Mouse (Mus musculus) liver, adult 2 months (tissue): Measurements from ENCODE around the gene Gm11938. TPM values are rescaled to one million over a fixed set of nuclear protein-coding genes. Genes with fewer than 3 reads are reported as not detected.

ENCODE experiments used
- DNase-seq: peaks from one replicate; pipeline ENCODE4 v3.0.0-alpha.2; 2011; ENCODE audit warnings: low read depth, low spot score; ENCODE audit errors: extremely low read depth
- H3K27ac ChIP-seq: fragments of 200-500 bp; replicated peaks from 2 replicates; pipeline ENCODE4 v1.5.1; 2012; ENCODE audit warnings: low read depth, mild to moderate bottlenecking, control low read depth, inconsistent platforms, low read length; ENCODE audit not compliant: insufficient read depth
- H3K27me3 ChIP-seq: fragments of 200-500 bp; 2 replicates; pipeline ENCODE4 v1.6.1; 2012; ENCODE audit warnings: mild to moderate bottlenecking, moderate library complexity, low read length, inconsistent platforms; ENCODE audit not compliant: control insufficient read depth, insufficient read depth
- H3K36me3 ChIP-seq: fragments of 200-500 bp; 2 replicates; pipeline ENCODE4 v1.6.1; 2012; ENCODE audit warnings: low read length, inconsistent platforms; ENCODE audit not compliant: control insufficient read depth, insufficient read depth
- H3K4me1 ChIP-seq: fragments of 200-500 bp; 2 replicates; pipeline ENCODE4 v1.6.1; 2011; ENCODE audit warnings: low read length; ENCODE audit not compliant: control insufficient read depth, insufficient read depth
- H3K4me3 ChIP-seq: fragments of 200-500 bp; 2 replicates; pipeline ENCODE4 v1.5.1; 2011; ENCODE audit warnings: low read depth, mild to moderate bottlenecking, control low read depth, low read length, moderate library complexity; ENCODE audit not compliant: insufficient read depth
- H3K79me2 ChIP-seq: fragments of 200-500 bp; 2 replicates; pipeline ENCODE4 v1.6.1; 2012; ENCODE audit warnings: inconsistent platforms, mild to moderate bottlenecking, low read length, moderate library complexity; ENCODE audit not compliant: control insufficient read depth, insufficient read depth
- H3K9ac ChIP-seq: fragments of 200-500 bp; 2 replicates; pipeline ENCODE4 v1.6.1; 2012; ENCODE audit warnings: low read depth, mild to moderate bottlenecking, control low read depth, inconsistent platforms, low read length
- CTCF ChIP-seq: fragments of 200-500 bp; IDR thresholded peaks from 2 replicates; pipeline ENCODE4 v1.5.1; 2011; ENCODE audit warnings: low read depth, low read length, control low read depth
- POLR2A ChIP-seq: fragments of 200-500 bp; IDR thresholded peaks from 2 replicates; pipeline ENCODE4 v1.6.1; 2011; ENCODE audit warnings: low read length, control low read depth; ENCODE audit not compliant: insufficient read depth; ENCODE audit errors: extremely low read depth
- WGBS: fragments of 180-500 bp; shearing (Covaris S2); methylation state at CpG from one replicate; pipeline ENCODE4 v1.1.7; 2018; 5-methylcytosine and 5-hydroxymethylcytosine counted together
- polyA plus RNA-seq: library from polyadenylated mRNA; depleted of rRNA; stranded (reverse); fragments of >200 nt; gene quantifications from 2 replicates; pipeline ENCODE4 v1.2.3, GENCODE M21; 2012; rRNA removed
- total RNA-seq: library from RNA; depleted of rRNA; stranded (reverse); fragments of >200 nt; gene quantifications from 2 replicates; pipeline ENCODE4 v1.2.3, GENCODE M21; 2014; rRNA removed

Gene Gm11938
- total and polyA plus RNA-seq, 2 experiments, result not detected

DNA sequence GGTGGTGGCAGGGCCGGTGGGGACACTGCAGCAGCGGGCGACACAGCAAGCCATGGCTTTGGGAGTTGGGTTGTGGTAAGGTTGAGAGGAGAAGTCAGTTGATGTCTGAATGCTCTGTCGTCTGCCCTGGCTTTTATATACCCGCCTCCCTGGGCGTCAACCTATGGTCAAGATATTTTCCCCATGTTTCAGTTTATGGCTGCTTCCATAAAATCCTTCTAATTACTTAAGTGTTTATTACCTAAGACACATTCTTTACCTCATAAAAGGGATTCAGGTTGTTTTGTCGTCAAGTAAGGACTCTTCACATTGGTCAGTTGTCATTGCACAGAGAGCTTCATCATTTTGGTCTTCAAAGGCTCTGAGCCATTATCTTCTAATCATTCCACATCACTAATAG, 36.6 kb downstream of the Gm11938 start, which contains the start of gene Krtap3-1:
Krtap3-1 (minus strand) TSS at position 101 of the 400 bp plus-strand sequence.
- H3K4me1 ChIP-seq, result no peaks in the 10 kb centered on the region
- no peaks in the 10 kb centered on the region for H3K79me2 ChIP-seq
- DNase-seq, result no peak
- H3K4me3 ChIP-seq, result no peak within 1 kb of the TSS
- 97% methylated on average over 7 of the region's 7 CpGs for WGBS
- H3K36me3 ChIP-seq, result no peaks in the 10 kb centered on the region
- no peak within 1 kb of the TSS for H3K9ac ChIP-seq
- H3K27me3 ChIP-seq, result peaks cover 4% of the 10 kb centered on the region; the same call in 1 of the 2 replicates
- H3K27ac ChIP-seq, result no peak within 1 kb of the TSS
- TF ChIP-seq CTCF (no peak), POLR2A (no peak)

DNA sequence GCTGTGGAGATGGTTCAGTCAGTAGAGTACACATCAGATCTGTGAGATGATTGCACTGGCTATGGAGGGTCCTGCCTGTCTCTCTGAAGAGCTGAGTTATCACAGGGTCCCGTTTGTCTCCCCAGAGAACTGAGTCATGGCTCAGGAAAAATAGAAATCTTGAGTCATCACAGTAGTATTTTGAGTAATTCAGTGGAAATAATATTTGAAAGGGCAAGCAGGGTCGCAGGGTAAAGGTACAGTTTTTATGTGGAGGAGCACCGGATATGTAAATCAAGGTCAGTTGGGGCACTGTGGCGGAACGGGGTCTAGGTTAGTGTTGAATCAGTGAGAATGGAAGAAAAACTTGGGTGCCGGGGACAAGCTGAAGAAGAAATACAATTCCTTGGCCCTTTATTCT, 40.5 kb downstream of the Gm11938 start:
- Histone ChIP-seq H3K4me3 (no peak overlapping the region), H3K27ac (no peak overlapping the region), H3K4me1 (no peaks in the 10 kb centered on the region), H3K79me2 (no peaks in the 10 kb centered on the region), H3K27me3 (peaks cover 6% of the 10 kb centered on the region; the same call in 1 of the 2 replicates), H3K36me3 (no peaks in the 10 kb centered on the region), H3K9ac (no peak overlapping the region)
- TF ChIP-seq POLR2A (no peak), CTCF (no peak)
- DNase-seq, result no peak
- WGBS, result 80% methylated on average over 6 of the region's 6 CpGs

DNA sequence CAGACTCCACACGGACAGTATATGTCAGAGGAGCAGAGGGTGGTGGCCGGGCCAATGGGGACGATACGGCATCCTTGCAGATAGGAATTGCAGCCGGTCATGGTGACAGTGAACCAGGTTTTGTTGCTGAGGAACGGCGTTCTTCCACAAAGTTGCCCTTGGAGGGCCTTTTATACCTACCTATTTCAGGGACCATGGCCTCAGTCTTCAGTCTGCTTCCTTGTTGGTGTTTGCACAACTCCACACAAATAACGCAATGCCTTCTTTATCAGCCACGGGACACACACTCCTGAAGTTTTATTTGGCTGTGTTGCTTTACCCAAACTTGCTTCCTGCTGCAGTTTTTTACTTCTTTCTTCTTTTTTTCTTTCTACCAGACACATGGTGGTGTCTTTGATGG, 43.7 kb downstream of the Gm11938 start, which contains the start of gene Gm11939:
Gm11939 (minus strand) TSS at position 101 of the 400 bp plus-strand sequence.
- no peaks in the 10 kb centered on the region for H3K79me2 ChIP-seq
- WGBS, result 83% methylated on average over 9 of the region's 9 CpGs
- H3K36me3 ChIP-seq, result no peaks in the 10 kb centered on the region
- H3K9ac ChIP-seq, result no peak within 1 kb of the TSS
- no peaks in the 10 kb centered on the region for H3K4me1 ChIP-seq
- no peak for DNase-seq
- no peak within 1 kb of the TSS for H3K4me3 ChIP-seq
- H3K27me3 ChIP-seq, result peaks cover 2% of the 10 kb centered on the region; the same call in 1 of the 2 replicates
- H3K27ac ChIP-seq, result no peak within 1 kb of the TSS
- TF ChIP-seq POLR2A, result no peak
- no peak for TF ChIP-seq CTCF

DNA sequence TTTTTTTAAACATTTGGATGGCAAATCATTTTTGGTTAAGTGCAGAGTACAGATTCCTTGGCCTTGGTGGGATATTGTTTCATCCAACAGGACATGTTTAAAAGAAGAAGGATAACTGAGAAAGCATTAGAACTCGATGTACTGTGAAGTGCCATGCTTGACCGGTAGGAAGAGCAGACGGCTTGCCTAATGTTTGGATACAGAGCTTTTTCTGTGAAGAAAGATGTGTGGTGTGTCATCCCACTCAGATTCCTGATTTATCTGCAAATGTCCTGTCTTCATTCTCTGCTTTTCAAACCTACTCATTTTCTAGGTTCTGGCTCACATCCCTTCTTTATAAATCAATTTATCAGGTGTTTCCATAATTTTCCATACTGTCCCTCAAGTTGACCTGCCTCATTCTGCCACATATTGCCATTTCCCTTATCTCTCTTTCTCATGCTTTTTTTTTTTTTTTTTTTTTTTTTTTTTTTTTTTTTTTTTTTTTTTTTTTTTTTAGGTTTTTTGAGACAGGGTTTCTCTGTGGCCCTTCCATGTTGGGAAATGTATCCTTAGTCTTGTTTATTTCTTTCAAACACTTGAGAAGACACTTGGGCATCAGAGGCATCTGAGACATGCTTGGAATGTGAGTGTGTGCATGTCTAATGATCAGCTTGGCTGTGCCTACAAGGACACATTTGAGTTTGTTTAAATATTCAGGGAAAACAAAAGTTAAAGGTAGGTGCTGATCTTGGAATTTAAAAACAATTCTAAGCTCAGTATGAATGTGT, 44.9 kb downstream of the Gm11938 start:
- no peak overlapping the region for H3K27ac ChIP-seq
- H3K36me3 ChIP-seq, result no peaks in the 10 kb centered on the region
- H3K4me3 ChIP-seq, result no peak overlapping the region
- DNase-seq, result no peak
- H3K27me3 ChIP-seq, result peaks cover 2% of the 10 kb centered on the region; the same call in 1 of the 2 replicates
- 77% methylated on average over 3 of the region's 3 CpGs for WGBS
- no peak overlapping the region for H3K9ac ChIP-seq
- no peaks in the 10 kb centered on the region for H3K79me2 ChIP-seq
- H3K4me1 ChIP-seq, result no peaks in the 10 kb centered on the region
- TF ChIP-seq POLR2A (no peak), CTCF (no peak)

- 84% methylated on average over 2 of the region's 2 CpGs for WGBS
- peaks cover 2% of the 10 kb centered on the region; the same call in 1 of the 2 replicates for H3K27me3 ChIP-seq
- DNase-seq, result no peak
- no peak within 1 kb of the TSS for H3K27ac ChIP-seq
- no peak within 1 kb of the TSS for H3K4me3 ChIP-seq
- no peak within 1 kb of the TSS for H3K9ac ChIP-seq
- TF ChIP-seq POLR2A (no peak), CTCF (no peak)
- no peaks in the 10 kb centered on the region for H3K4me1 ChIP-seq
- H3K36me3 ChIP-seq, result no peaks in the 10 kb centered on the region
- H3K79me2 ChIP-seq, result no peaks in the 10 kb centered on the region
Observed at GRCm38 (mm10) chr11:99556753-99557152, 46.4 kb downstream of the Gm11938 start, which contains the start of gene Krtap3-2. Gene Krtap3-2, minus strand, starts transcription at chr11:99556853.

DNA sequence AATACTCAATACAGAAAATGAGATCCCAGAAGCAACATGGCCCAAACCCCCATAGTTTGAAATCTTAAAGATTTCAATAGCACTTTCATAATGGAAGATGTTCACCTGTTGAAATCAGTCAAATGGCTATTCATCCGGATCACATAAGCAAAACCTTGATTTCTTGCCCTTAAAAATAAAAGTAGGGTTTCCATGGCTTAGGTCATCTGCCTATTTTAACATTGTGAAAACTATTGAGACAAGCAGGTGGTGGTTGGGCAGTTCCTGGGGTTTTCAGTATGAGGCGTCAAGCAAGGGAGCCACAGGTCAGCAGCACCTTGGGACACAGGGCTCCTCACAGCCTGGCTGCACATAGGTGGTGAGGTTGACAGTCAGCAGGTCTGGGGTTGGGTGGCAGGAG, 46.9 kb downstream of the Gm11938 start:
- no peak for DNase-seq
- WGBS, result 89% methylated on average over 2 of the region's 2 CpGs
- no peak overlapping the region for H3K9ac ChIP-seq

More for the DNA sequence above, 46.9 kb downstream of the Gm11938 start:
- no peaks in the 10 kb centered on the region for H3K4me1 ChIP-seq
- no peaks in the 10 kb centered on the region for H3K79me2 ChIP-seq
- no peaks in the 10 kb centered on the region for H3K27me3 ChIP-seq
- no peak for TF ChIP-seq POLR2A
- TF ChIP-seq CTCF, result no peak
- no peak overlapping the region for H3K4me3 ChIP-seq
- H3K36me3 ChIP-seq, result no peaks in the 10 kb centered on the region
- H3K27ac ChIP-seq, result no peak overlapping the region

Other genes starting within 250 kb of the Gm11938 start
Only the 30 nearest of the 36 such genes appear.
- not detected in 2 replicates for gene Krt12, start 181.0 kb downstream of the Gm11938 start, total RNA-seq
- gene Krt12, start 181.0 kb downstream of the Gm11938 start, polyA plus RNA-seq, result not detected in 2 replicates
- gene Krt20, start 165.2 kb downstream of the Gm11938 start, total RNA-seq, result 0.09 TPM in 1 of 2 replicates, not detected in the other
- 0.04 and 0.15 TPM in 2 replicates for gene Krt20, start 165.2 kb downstream of the Gm11938 start, polyA plus RNA-seq
- 4.0 and 6.4 TPM in 2 replicates for gene Krt23, start 110.2 kb downstream of the Gm11938 start, total RNA-seq
- 1.4 and 1.7 TPM in 2 replicates for gene Krt23, start 110.2 kb downstream of the Gm11938 start, polyA plus RNA-seq
- gene Krt39, start 82.0 kb downstream of the Gm11938 start, total RNA-seq, result not detected in 2 replicates
- not detected in 2 replicates for gene Krt39, start 82.0 kb downstream of the Gm11938 start, polyA plus RNA-seq
- gene Krt40, start 60.1 kb downstream of the Gm11938 start, total RNA-seq, result not detected in 2 replicates
- not detected in 2 replicates for gene Krt40, start 60.1 kb downstream of the Gm11938 start, polyA plus RNA-seq
- gene Krtap3-3, start 52.4 kb downstream of the Gm11938 start, total RNA-seq, result not detected in 2 replicates
- not detected in 2 replicates for gene Krtap3-3, start 52.4 kb downstream of the Gm11938 start, polyA plus RNA-seq
- not detected in 2 replicates for gene Krtap3-2, start 46.5 kb downstream of the Gm11938 start, total RNA-seq
- not detected in 2 replicates for gene Krtap3-2, start 46.5 kb downstream of the Gm11938 start, polyA plus RNA-seq
- gene Gm11939, start 43.8 kb downstream of the Gm11938 start, total RNA-seq, result not detected in 2 replicates
- not detected in 2 replicates for gene Gm11939, start 43.8 kb downstream of the Gm11938 start, polyA plus RNA-seq
- gene Krtap3-1, start 36.7 kb downstream of the Gm11938 start, total RNA-seq, result not detected in 2 replicates
- not detected in 2 replicates for gene Krtap3-1, start 36.7 kb downstream of the Gm11938 start, polyA plus RNA-seq
- gene Krtap1-5, start 22.3 kb downstream of the Gm11938 start, total RNA-seq, result not detected in 2 replicates
- gene Krtap1-5, start 22.3 kb downstream of the Gm11938 start, polyA plus RNA-seq, result not detected in 2 replicates
- gene Krtap1-4, start 19.7 kb downstream of the Gm11938 start, total RNA-seq, result not detected in 2 replicates
- gene Krtap1-4, start 19.7 kb downstream of the Gm11938 start, polyA plus RNA-seq, result not detected in 2 replicates
- gene Krtap1-3, start 12.0 kb downstream of the Gm11938 start, total RNA-seq, result not detected in 2 replicates
- not detected in 2 replicates for gene Krtap1-3, start 12.0 kb downstream of the Gm11938 start, polyA plus RNA-seq
- not detected in 2 replicates for gene Krtap9-3, start 5.2 kb downstream of the Gm11938 start, total RNA-seq
- gene Krtap9-3, start 5.2 kb downstream of the Gm11938 start, polyA plus RNA-seq, result not detected in 2 replicates
- not detected in 2 replicates for gene Gm11937, start 6.9 kb upstream of the Gm11938 start, total RNA-seq
- gene Gm11937, start 6.9 kb upstream of the Gm11938 start, polyA plus RNA-seq, result not detected in 2 replicates
- gene Krtap2-4, start 11.5 kb upstream of the Gm11938 start, total RNA-seq, result not detected in 2 replicates
- gene Krtap2-4, start 11.5 kb upstream of the Gm11938 start, polyA plus RNA-seq, result not detected in 2 replicates
- gene Gm11562, start 17.1 kb upstream of the Gm11938 start, total RNA-seq, result not detected in 2 replicates
- gene Gm11562, start 17.1 kb upstream of the Gm11938 start, polyA plus RNA-seq, result not detected in 2 replicates
- gene Krtap4-1, start 24.9 kb upstream of the Gm11938 start, total RNA-seq, result not detected in 2 replicates
- gene Krtap4-1, start 24.9 kb upstream of the Gm11938 start, polyA plus RNA-seq, result not detected in 2 replicates
- not detected in 2 replicates for gene Krtap4-2, start 31.8 kb upstream of the Gm11938 start, total RNA-seq
- gene Krtap4-2, start 31.8 kb upstream of the Gm11938 start, polyA plus RNA-seq, result not detected in 2 replicates
- not detected in 2 replicates for gene Krtap4-7, start 40.8 kb upstream of the Gm11938 start, total RNA-seq
- gene Krtap4-7, start 40.8 kb upstream of the Gm11938 start, polyA plus RNA-seq, result not detected in 2 replicates
- gene Gm11555, start 46.9 kb upstream of the Gm11938 start, total RNA-seq, result not detected in 2 replicates
- gene Gm11555, start 46.9 kb upstream of the Gm11938 start, polyA plus RNA-seq, result not detected in 2 replicates
- not detected in 2 replicates for gene Gm11563, start 55.7 kb upstream of the Gm11938 start, total RNA-seq
- not detected in 2 replicates for gene Gm11563, start 55.7 kb upstream of the Gm11938 start, polyA plus RNA-seq
- gene Krtap4-6, start 62.7 kb upstream of the Gm11938 start, total RNA-seq, result not detected in 2 replicates
- not detected in 2 replicates for gene Krtap4-6, start 62.7 kb upstream of the Gm11938 start, polyA plus RNA-seq
- gene Gm14190, start 87.4 kb upstream of the Gm11938 start, total RNA-seq, result not detected in 2 replicates
- not detected in 2 replicates for gene Gm14190, start 87.4 kb upstream of the Gm11938 start, polyA plus RNA-seq
- not detected in 2 replicates for gene Gm14180, start 131.0 kb upstream of the Gm11938 start, total RNA-seq
- not detected in 2 replicates for gene Gm14180, start 131.0 kb upstream of the Gm11938 start, polyA plus RNA-seq
- gene Gm11595, start 169.6 kb upstream of the Gm11938 start, total RNA-seq, result not detected in 2 replicates
- gene Gm11595, start 169.6 kb upstream of the Gm11938 start, polyA plus RNA-seq, result not detected in 2 replicates
- not detected in 2 replicates for gene Krtap4-8, start 177.4 kb upstream of the Gm11938 start, total RNA-seq
- not detected in 2 replicates for gene Krtap4-8, start 177.4 kb upstream of the Gm11938 start, polyA plus RNA-seq
- not detected in 2 replicates for gene Krtap4-9, start 181.9 kb upstream of the Gm11938 start, total RNA-seq
- not detected in 2 replicates for gene Krtap4-9, start 181.9 kb upstream of the Gm11938 start, polyA plus RNA-seq
- not detected in 2 replicates for gene Gm11596, start 190.2 kb upstream of the Gm11938 start, total RNA-seq
- gene Gm11596, start 190.2 kb upstream of the Gm11938 start, polyA plus RNA-seq, result not detected in 2 replicates
- not detected in 2 replicates for gene Gm11569, start 195.6 kb upstream of the Gm11938 start, total RNA-seq
- not detected in 2 replicates for gene Gm11569, start 195.6 kb upstream of the Gm11938 start, polyA plus RNA-seq
- not detected in 2 replicates for gene Gm11554, start 201.1 kb upstream of the Gm11938 start, total RNA-seq
- not detected in 2 replicates for gene Gm11554, start 201.1 kb upstream of the Gm11938 start, polyA plus RNA-seq